Mouse (Mus musculus): Measurements from ENCODE around the gene Mecom. TPM values are rescaled to one million over a fixed set of nuclear protein-coding genes. Genes with fewer than 3 reads are reported as not detected.

Gene Mecom
- polyA plus RNA-seq, 1 experiment: 4.3 TPM

DNA sequence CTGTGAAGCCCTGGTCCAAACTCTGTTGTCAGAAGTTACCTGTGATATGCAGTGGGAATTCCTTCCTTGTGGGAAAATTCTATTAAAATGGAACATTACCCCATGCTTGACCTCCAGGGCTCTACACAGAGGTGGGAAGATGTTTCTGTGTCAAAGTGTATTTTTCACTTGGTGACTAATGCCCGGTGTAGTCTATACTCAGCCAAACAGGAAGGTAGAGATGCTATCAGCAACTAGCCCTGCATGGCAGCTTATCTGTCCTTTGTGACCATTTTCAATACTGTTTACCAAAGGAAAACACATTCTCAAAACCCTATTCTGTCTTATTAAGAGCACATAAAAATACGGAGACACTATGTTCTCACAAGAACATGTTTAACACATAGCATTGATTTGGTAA, 344.0 kb downstream of the Mecom start:
- Histone ChIP-seq H3K27ac (ENCODE audit: insufficient read depth, low read length) (no peak overlapping the region), H3K27me3 (ENCODE audit: control insufficient read depth, insufficient read depth, low read length) (no peaks in the 10 kb centered on the region), H3K4me1 (ENCODE audit: control insufficient read depth, insufficient read depth, low read length) (no peaks in the 10 kb centered on the region; the same call in 1 of the 2 replicates), H3K4me3 (replicated peaks; ENCODE audit: insufficient read depth, low read depth, low read length) (no peak overlapping the region)
- TF ChIP-seq CTCF (IDR thresholded peaks at IDR 0.05; ENCODE audit: borderline replicate concordance, insufficient read depth, low read depth, low read length) (no peak), POLR2A (IDR thresholded peaks at IDR 0.05; ENCODE audit: borderline replicate concordance, insufficient read depth, low read length) (no peak)
- WGBS: 74% methylated on average over 2 of the region's 2 CpGs
- no peak for DNase-seq

DNA sequence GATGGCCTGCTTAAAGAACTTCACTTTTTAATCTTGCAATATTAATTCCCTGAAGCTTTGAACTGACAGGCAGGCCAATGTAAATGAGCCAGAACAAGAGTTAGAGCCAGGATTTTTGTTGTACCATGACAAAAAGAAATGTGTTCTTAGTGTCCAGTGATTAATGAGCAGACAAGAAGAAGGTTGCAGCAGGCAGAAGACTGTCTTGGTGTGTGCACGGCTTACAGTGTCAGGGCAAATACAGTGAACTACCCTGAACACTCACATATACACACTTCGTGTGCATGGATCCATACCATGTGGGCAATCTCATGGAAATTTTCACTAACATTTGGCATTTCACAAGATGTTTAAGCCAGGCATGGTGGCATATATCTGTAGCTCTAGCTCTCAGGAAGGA, 349.0 kb downstream of the Mecom start:
- WGBS: 80% methylated on average over 2 of the region's 2 CpGs
- no peak for DNase-seq
- Histone ChIP-seq H3K4me3 (replicated peaks; ENCODE audit: insufficient read depth, low read depth, low read length) (no peak overlapping the region), H3K27ac (ENCODE audit: insufficient read depth, low read length) (no peak overlapping the region), H3K4me1 (ENCODE audit: control insufficient read depth, insufficient read depth, low read length) (no peaks in the 10 kb centered on the region), H3K27me3 (ENCODE audit: control insufficient read depth, insufficient read depth, low read length) (no peaks in the 10 kb centered on the region)
- TF ChIP-seq POLR2A (IDR thresholded peaks at IDR 0.05; ENCODE audit: borderline replicate concordance, insufficient read depth, low read length) (no peak), CTCF (IDR thresholded peaks at IDR 0.05; ENCODE audit: borderline replicate concordance, insufficient read depth, low read depth, low read length) (no peak)

DNA sequence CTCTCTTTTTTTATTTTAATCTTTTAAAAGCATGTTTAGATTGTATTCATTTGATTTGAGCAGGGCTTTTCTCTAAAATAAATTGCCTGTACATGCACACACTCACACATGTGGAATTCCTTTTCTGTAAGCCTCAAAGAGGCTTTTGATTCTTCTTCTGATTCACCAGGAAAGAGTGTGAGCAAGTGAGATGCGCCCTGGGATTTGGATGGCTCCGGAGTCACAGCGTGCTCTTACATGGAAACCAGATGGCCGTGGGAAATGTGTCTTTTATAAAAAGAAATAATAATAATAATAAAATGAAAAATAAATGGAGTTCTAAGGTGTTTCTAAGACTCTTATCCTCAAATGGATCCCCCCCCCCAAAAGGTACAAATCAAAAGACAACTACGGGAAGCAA, 349.6 kb downstream of the Mecom start:
- TF ChIP-seq CTCF (IDR thresholded peaks at IDR 0.05; ENCODE audit: borderline replicate concordance, insufficient read depth, low read depth, low read length) (no peak), POLR2A (IDR thresholded peaks at IDR 0.05; ENCODE audit: borderline replicate concordance, insufficient read depth, low read length) (no peak)
- DNase-seq: no peak
- 82% methylated on average over 5 of the region's 5 CpGs for WGBS
- H3K27me3 ChIP-seq (ENCODE audit: control insufficient read depth, insufficient read depth, low read length): no peaks in the 10 kb centered on the region
- no peaks in the 10 kb centered on the region for H3K4me1 ChIP-seq (ENCODE audit: control insufficient read depth, insufficient read depth, low read length)
- H3K4me3 ChIP-seq (replicated peaks; ENCODE audit: insufficient read depth, low read depth, low read length): no peak overlapping the region
- no peak overlapping the region for H3K27ac ChIP-seq (ENCODE audit: insufficient read depth, low read length)

DNA sequence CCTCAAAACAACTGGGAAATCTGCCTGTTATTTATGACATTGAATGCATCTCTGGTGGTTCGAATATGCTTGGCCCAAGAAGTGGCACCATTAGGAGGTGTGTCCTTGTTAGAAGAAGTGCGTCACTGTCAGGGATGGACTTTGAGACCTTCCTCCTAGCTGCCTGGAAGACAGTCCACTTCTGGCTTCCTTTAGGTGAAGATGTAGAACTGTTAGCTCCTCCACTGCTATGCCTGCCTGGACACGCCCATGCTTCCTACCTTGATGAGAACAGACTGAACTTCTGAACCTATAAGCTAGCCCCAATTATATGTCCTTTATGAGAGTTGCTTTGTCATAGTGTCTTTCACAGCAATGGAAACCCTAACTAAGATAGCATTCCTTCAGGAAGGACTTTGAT, 352.6 kb downstream of the Mecom start:
- no peak overlapping the region for H3K27ac ChIP-seq (ENCODE audit: insufficient read depth, low read length)
- no peaks in the 10 kb centered on the region for H3K27me3 ChIP-seq (ENCODE audit: control insufficient read depth, insufficient read depth, low read length)
- H3K4me3 ChIP-seq (replicated peaks; ENCODE audit: insufficient read depth, low read depth, low read length): no peak overlapping the region
- no peaks in the 10 kb centered on the region for H3K4me1 ChIP-seq (ENCODE audit: control insufficient read depth, insufficient read depth, low read length)
- TF ChIP-seq CTCF (IDR thresholded peaks at IDR 0.05; ENCODE audit: borderline replicate concordance, insufficient read depth, low read depth, low read length) (no peak), POLR2A (IDR thresholded peaks at IDR 0.05; ENCODE audit: borderline replicate concordance, insufficient read depth, low read length) (no peak)
- no peak for DNase-seq
- WGBS: 94% methylated on average over 3 of the region's 3 CpGs

DNA sequence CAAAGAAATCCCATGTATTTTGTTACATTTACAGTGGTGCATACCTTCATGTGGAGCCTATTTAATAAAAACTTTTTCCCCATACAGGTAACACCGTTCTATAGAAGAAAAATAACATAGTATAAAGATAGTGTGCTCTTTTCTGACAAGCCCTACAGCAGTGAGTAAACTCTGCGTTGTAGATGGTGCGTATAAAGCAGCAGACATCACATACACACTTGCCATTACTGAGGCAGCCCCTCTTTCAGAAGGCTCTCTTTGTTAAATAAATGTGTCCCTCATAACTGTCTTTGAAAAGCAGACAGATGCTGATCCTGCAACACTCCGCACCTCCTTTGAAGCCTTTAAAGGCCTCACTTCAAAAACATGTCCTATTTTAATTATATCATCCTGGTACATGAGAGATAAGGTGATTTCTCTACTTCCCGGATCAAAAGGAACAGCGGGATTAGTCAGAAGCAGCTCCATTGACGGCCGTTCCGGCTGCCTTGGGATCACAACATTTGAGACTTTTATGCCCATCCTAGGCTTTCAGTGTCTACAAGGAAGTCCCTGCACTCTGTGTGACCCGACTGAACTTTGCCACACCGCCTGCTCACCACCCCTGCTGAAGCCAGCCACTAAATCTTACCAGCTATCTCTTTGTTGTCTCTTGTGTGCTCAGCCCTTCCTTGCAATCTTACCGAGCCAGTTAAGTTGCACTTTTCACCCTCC, 355.4 kb downstream of the Mecom start:
- no peaks in the 10 kb centered on the region for H3K27me3 ChIP-seq (ENCODE audit: control insufficient read depth, insufficient read depth, low read length)
- H3K4me1 ChIP-seq (ENCODE audit: control insufficient read depth, insufficient read depth, low read length): no peaks in the 10 kb centered on the region
- no peak overlapping the region for H3K4me3 ChIP-seq (replicated peaks; ENCODE audit: insufficient read depth, low read depth, low read length)
- 81% methylated on average over 12 of the region's 12 CpGs for WGBS
- TF ChIP-seq CTCF (IDR thresholded peaks at IDR 0.05; ENCODE audit: borderline replicate concordance, insufficient read depth, low read depth, low read length) (no peak), POLR2A (IDR thresholded peaks at IDR 0.05; ENCODE audit: borderline replicate concordance, insufficient read depth, low read length) (no peak)
- no peak for DNase-seq
- H3K27ac ChIP-seq (ENCODE audit: insufficient read depth, low read length): no peak overlapping the region

DNA sequence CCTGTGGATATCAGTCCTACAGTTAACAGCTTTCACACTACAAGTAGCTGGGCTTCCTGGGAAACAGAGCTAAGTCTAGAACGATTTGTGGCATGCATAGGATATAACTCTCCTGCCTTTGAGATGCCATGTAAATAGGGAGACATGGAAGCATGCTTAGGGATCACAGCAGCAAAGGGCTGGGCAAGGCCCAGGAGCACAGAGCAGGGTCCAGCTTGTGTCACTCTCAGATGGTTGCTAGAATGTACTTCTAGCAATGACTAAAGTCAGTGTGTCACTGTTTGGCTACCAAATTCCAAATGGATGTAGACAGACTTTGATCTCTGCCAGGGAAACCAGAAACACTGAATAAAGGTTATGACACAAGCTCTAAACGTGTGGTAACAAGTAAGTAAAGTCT, 358.5 kb downstream of the Mecom start:
- Histone ChIP-seq H3K27me3 (ENCODE audit: control insufficient read depth, insufficient read depth, low read length) (no peaks in the 10 kb centered on the region), H3K4me1 (ENCODE audit: control insufficient read depth, insufficient read depth, low read length) (no peaks in the 10 kb centered on the region), H3K4me3 (replicated peaks; ENCODE audit: insufficient read depth, low read depth, low read length) (no peak overlapping the region), H3K27ac (ENCODE audit: insufficient read depth, low read length) (no peak overlapping the region)
- TF ChIP-seq POLR2A (IDR thresholded peaks at IDR 0.05; ENCODE audit: borderline replicate concordance, insufficient read depth, low read length) (no peak), CTCF (IDR thresholded peaks at IDR 0.05; ENCODE audit: borderline replicate concordance, insufficient read depth, low read depth, low read length) (no peak)
- DNase-seq: no peak
- 77% methylated on average over 2 of the region's 2 CpGs for WGBS

DNA sequence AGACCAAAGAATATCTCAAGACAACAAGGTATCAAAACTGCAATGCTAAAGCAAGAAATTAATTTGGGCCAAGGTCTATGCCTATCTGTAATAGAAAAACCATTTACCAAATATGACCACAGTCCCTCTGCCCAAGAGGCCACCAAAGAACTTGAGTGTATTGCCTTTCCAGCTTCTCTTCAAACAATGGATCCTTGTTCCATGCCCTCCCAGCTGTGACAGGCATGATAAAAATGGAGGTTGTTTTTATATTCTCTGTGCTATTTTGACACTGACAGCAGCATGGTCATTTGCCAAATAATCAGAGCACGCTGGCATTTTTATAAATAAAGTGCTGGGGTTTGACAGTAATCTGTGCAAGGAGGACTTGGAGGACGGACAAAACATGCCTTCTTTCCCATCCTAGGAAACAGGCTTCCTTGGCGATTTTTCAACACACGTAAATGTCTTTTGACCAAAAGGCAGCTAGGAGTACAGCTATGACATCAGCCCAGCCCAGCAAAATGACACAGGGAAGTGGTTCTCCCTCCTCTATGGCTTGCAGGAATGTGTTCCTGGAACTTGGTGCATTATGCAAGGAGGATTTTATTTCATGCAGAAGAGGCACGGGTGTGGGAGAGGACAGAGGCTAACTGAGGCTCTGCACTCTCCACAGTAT, 359.9 kb downstream of the Mecom start:
- TF ChIP-seq CTCF (IDR thresholded peaks at IDR 0.05; ENCODE audit: borderline replicate concordance, insufficient read depth, low read depth, low read length): no peak
- H3K27me3 ChIP-seq (ENCODE audit: control insufficient read depth, insufficient read depth, low read length): no peaks in the 10 kb centered on the region
- no peaks in the 10 kb centered on the region for H3K4me1 ChIP-seq (ENCODE audit: control insufficient read depth, insufficient read depth, low read length)
- no peak overlapping the region for H3K4me3 ChIP-seq (replicated peaks; ENCODE audit: insufficient read depth, low read depth, low read length)
- no peak overlapping the region for H3K27ac ChIP-seq (ENCODE audit: insufficient read depth, low read length)
- WGBS: 6% methylated on average over 5 of the region's 5 CpGs
- DNase-seq: no peak

DNA sequence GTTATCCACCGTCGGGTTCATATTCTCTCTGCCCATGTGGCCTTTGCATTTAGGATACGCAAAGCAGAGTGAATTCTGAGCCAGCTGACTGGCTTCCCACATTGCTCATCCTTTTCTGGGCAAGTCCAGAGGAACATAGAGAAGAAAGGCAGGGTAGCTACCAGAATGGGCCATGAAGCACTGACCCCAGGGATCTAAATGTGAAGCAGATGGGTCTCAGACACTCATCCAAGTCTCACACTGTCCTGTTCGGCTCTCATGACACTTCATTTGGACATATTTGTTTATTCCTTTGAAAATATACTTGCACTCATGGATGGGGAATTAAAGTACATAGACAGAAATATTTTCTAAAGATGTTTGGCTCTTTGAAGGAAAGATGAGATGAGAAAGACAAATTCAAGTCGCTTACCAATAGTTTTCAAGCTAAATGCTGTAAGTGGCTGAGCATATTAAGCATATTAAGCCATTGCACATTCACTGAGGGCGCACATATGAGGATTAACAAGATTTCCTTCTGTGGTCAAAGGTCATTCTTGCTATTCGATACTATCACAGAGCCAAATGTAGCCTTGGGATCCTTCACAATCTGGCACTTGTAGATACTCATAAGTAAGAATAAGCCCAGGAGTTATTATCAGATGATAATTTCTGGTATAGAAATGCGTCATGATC, 365.9 kb downstream of the Mecom start:
- TF ChIP-seq POLR2A (IDR thresholded peaks at IDR 0.05; ENCODE audit: borderline replicate concordance, insufficient read depth, low read length) (no peak), CTCF (IDR thresholded peaks at IDR 0.05; ENCODE audit: borderline replicate concordance, insufficient read depth, low read depth, low read length) (no peak)
- WGBS: 43% methylated on average over 8 of the region's 8 CpGs
- Histone ChIP-seq H3K4me3 (replicated peaks; ENCODE audit: insufficient read depth, low read depth, low read length) (no peak overlapping the region), H3K27ac (ENCODE audit: insufficient read depth, low read length) (no peak overlapping the region), H3K4me1 (ENCODE audit: control insufficient read depth, insufficient read depth, low read length) (no peaks in the 10 kb centered on the region), H3K27me3 (ENCODE audit: control insufficient read depth, insufficient read depth, low read length) (no peaks in the 10 kb centered on the region)
- DNase-seq: no peak
